Mouse (Mus musculus) MEL (cell line): ENCODE results near the gene Ccdc146. TPM values are rescaled to one million over a fixed set of nuclear protein-coding genes. Genes with fewer than 3 reads are reported as not detected.

Experiments used
- DNase-seq: peaks from one replicate; pipeline ENCODE4 v3.0.0; 2011; ENCODE audit warnings: low read depth, low spot score
- H3K27ac ChIP-seq: 2 replicates; pipeline ENCODE4 v1.5.1; 2012; ENCODE audit warnings: low read depth, mild to moderate bottlenecking, control low read depth, low read length, moderate library complexity; ENCODE audit not compliant: control insufficient read depth
- H3K27me3 ChIP-seq, 2 experiments: fragments of 150-350 bp in 1 of 2; sonication (generic) in 1 of 2; 2 replicates each; pipeline ENCODE4 v1.6.1; 2012; ENCODE audit warnings: low read length in 2 of 2, mild to moderate bottlenecking in 2 of 2, improper control_type of control experiment in 1 of 2, moderate library complexity in 1 of 2; ENCODE audit not compliant: insufficient read depth in 2 of 2, control insufficient read depth in 1 of 2
- H3K36me3 ChIP-seq, 2 experiments: 2 replicates each; pipeline ENCODE4 v1.6.1; 2012 to 2014; ENCODE audit warnings: low read length in 2 of 2, improper control_type of control experiment in 1 of 2, inconsistent platforms in 1 of 2, mild to moderate bottlenecking in 1 of 2; ENCODE audit not compliant: insufficient read depth in 2 of 2, control insufficient read depth in 1 of 2
- H3K4me1 ChIP-seq, 2 experiments: fragments of 150-350 bp in 1 of 2; sonication (generic) in 1 of 2; 2 replicates each; pipeline ENCODE4 v1.6.1; 2012; ENCODE audit warnings: low read length in 2 of 2, improper control_type of control experiment in 1 of 2, mild to moderate bottlenecking in 1 of 2; ENCODE audit not compliant: insufficient read depth in 2 of 2, control insufficient read depth in 1 of 2
- H3K4me3 ChIP-seq, 2 experiments: fragments of 150-350 bp in 1 of 2; sonication (generic) in 1 of 2; 2 replicates each; pipeline ENCODE4 v1.5.1; 2012; ENCODE audit warnings: low read depth in 2 of 2, low read length in 2 of 2, mild to moderate bottlenecking in 2 of 2, moderate library complexity in 2 of 2, control low read depth in 1 of 2, improper control_type of control experiment in 1 of 2; ENCODE audit not compliant: control insufficient read depth in 1 of 2, insufficient read depth in 1 of 2
- H3K79me2 ChIP-seq: 2 replicates; pipeline ENCODE4 v1.6.1; 2012; ENCODE audit warnings: mild to moderate bottlenecking, low read length, moderate library complexity; ENCODE audit not compliant: control insufficient read depth, poor library complexity, insufficient read depth
- H3K9ac ChIP-seq: 2 replicates; pipeline ENCODE4 v1.6.1; 2012; ENCODE audit warnings: low read depth, mild to moderate bottlenecking, control low read depth, low read length, moderate library complexity; ENCODE audit not compliant: control insufficient read depth, poor library complexity, severe bottlenecking
- H3K9me3 ChIP-seq: fragments of 150-350 bp; sonication (generic); replicated peaks from 2 replicates; pipeline ENCODE4 v1.6.1; 2012; ENCODE audit warnings: mild to moderate bottlenecking, low read length, improper control_type of control experiment, moderate library complexity; ENCODE audit not compliant: insufficient read depth
- BHLHE40 ChIP-seq: IDR thresholded peaks from 2 replicates; pipeline ENCODE4 v1.6.1; 2012; ENCODE audit warnings: low read depth, mild to moderate bottlenecking, inconsistent platforms, low read length, improper control_type of control experiment, borderline replicate concordance
- CHD2 ChIP-seq: IDR thresholded peaks from 2 replicates; pipeline ENCODE4 v1.6.1; 2011; ENCODE audit warnings: low read length, improper control_type of control experiment
- CTCF ChIP-seq, 3 experiments: IDR thresholded peaks in 2 of 3; conservative IDR thresholded peaks in 1 of 3; 2 replicates each; pipeline ENCODE4 v1.5.1; 2011 to 2012; ENCODE audit warnings: low read length in 3 of 3, low read depth in 2 of 3, mild to moderate bottlenecking in 2 of 3, improper control_type of control experiment in 1 of 3, inconsistent platforms in 1 of 3, mixed read lengths in 1 of 3, moderate library complexity in 1 of 3; ENCODE audit not compliant: control insufficient read depth in 1 of 3, insufficient read depth in 1 of 3, poor library complexity in 1 of 3, severe bottlenecking in 1 of 3
- E2F4 ChIP-seq: IDR thresholded peaks from 2 replicates; pipeline ENCODE4 v1.6.1; 2011; ENCODE audit warnings: low read depth, low read length, improper control_type of control experiment, borderline replicate concordance
- EP300 ChIP-seq, 2 experiments: IDR thresholded peaks; 2 replicates each; pipeline ENCODE4 v1.6.1; 2011; ENCODE audit warnings: improper control_type of control experiment in 2 of 2, low read length in 2 of 2, low read depth in 1 of 2, mild to moderate bottlenecking in 1 of 2
- GABPA ChIP-seq: IDR thresholded peaks from 2 replicates; pipeline ENCODE4 v1.6.1; 2012; ENCODE audit warnings: low read depth, mild to moderate bottlenecking, inconsistent platforms, low read length, improper control_type of control experiment, moderate library complexity
- GATA1 ChIP-seq: IDR thresholded peaks from 2 replicates; pipeline ENCODE4 v1.6.1; 2011; ENCODE audit warnings: low read depth, low read length, improper control_type of control experiment
- HCFC1 ChIP-seq: IDR thresholded peaks from 2 replicates; pipeline ENCODE4 v1.6.1; 2012; ENCODE audit warnings: low read depth, mild to moderate bottlenecking, inconsistent platforms, low read length, improper control_type of control experiment, moderate library complexity
- JUND ChIP-seq: IDR thresholded peaks from 2 replicates; pipeline ENCODE4 v1.6.1; 2011; ENCODE audit warnings: low read depth, mild to moderate bottlenecking, improper control_type of control experiment, low read length
- MAFK ChIP-seq: IDR thresholded peaks from 2 replicates; pipeline ENCODE4 v1.6.1; 2011; ENCODE audit warnings: low read depth, mild to moderate bottlenecking, low read length, improper control_type of control experiment, borderline replicate concordance
- MEF2A ChIP-seq: IDR thresholded peaks from 2 replicates; pipeline ENCODE4 v1.6.1; 2014; ENCODE audit warnings: low read depth, mild to moderate bottlenecking, inconsistent platforms, low read length, improper control_type of control experiment; ENCODE audit not compliant: poor library complexity, insufficient replicate concordance, severe bottlenecking; ENCODE audit errors: extremely low read depth
- MYB ChIP-seq: IDR thresholded peaks from 2 replicates; pipeline ENCODE4 v1.6.1; 2011; ENCODE audit warnings: mild to moderate bottlenecking, low read depth, low read length, improper control_type of control experiment
- POLR2A ChIP-seq, 2 experiments: IDR thresholded peaks; 2 replicates each; pipeline ENCODE4 v1.6.1; 2011 to 2012; ENCODE audit warnings: low read length in 2 of 2, mild to moderate bottlenecking in 2 of 2, control low read depth in 1 of 2, improper control_type of control experiment in 1 of 2, low read depth in 1 of 2, moderate library complexity in 1 of 2; ENCODE audit not compliant: control insufficient read depth in 1 of 2, insufficient read depth in 1 of 2, poor library complexity in 1 of 2
- POLR2AphosphoS5 ChIP-seq: IDR thresholded peaks from 2 replicates; pipeline ENCODE4 v1.6.1; 2012; ENCODE audit warnings: low read depth, borderline replicate concordance, mild to moderate bottlenecking, inconsistent platforms, low read length, moderate library complexity, mixed read lengths
- RAD21 ChIP-seq: IDR thresholded peaks from 2 replicates; pipeline ENCODE4 v1.6.1; 2011; ENCODE audit warnings: mild to moderate bottlenecking, low read depth, low read length, improper control_type of control experiment
- RCOR1 ChIP-seq: IDR thresholded peaks from 2 replicates; pipeline ENCODE4 v1.6.1; 2012; ENCODE audit warnings: low read depth, mild to moderate bottlenecking, inconsistent platforms, low read length, improper control_type of control experiment
- TBP ChIP-seq: IDR thresholded peaks from 2 replicates; pipeline ENCODE4 v1.8.0; 2011; ENCODE audit warnings: low read depth, low read length, improper control_type of control experiment
- TCF12 ChIP-seq: IDR thresholded peaks from 2 replicates; pipeline ENCODE4 v1.6.1; 2014; ENCODE audit warnings: low read depth, mild to moderate bottlenecking, inconsistent platforms, low read length, improper control_type of control experiment, moderate library complexity
- USF1 ChIP-seq: IDR thresholded peaks from 2 replicates; pipeline ENCODE4 v1.6.1; 2014; ENCODE audit warnings: low read depth, mild to moderate bottlenecking, inconsistent platforms, low read length, improper control_type of control experiment, moderate library complexity
- USF2 ChIP-seq, 2 experiments: IDR thresholded peaks; 2 replicates each; pipeline ENCODE4 v1.6.1; 2011 to 2012; ENCODE audit warnings: improper control_type of control experiment in 2 of 2, low read length in 2 of 2, borderline replicate concordance in 1 of 2, inconsistent platforms in 1 of 2, low read depth in 1 of 2, mild to moderate bottlenecking in 1 of 2; ENCODE audit not compliant: insufficient read depth in 1 of 2
- ZNF384 ChIP-seq: IDR thresholded peaks from 2 replicates; pipeline ENCODE4 v1.6.1; 2012; ENCODE audit warnings: low read depth, mild to moderate bottlenecking, inconsistent platforms, low read length, improper control_type of control experiment
- polyA plus RNA-seq, 2 experiments: library from polyadenylated mRNA; stranded (reverse) in 1 of 2; unstranded in 1 of 2; fragments of >175 nt in 1 of 2; fragments of >200 nt in 1 of 2; gene quantifications; 2 replicates each; pipeline versions ENCODE4 v1.2.1 to v1.2.4; 2012; ENCODE audit warnings: low replicate concordance in 2 of 2, low read depth in 1 of 2; ENCODE audit not compliant: insufficient read length in 2 of 2, insufficient read depth in 1 of 2, missing spikeins in 1 of 2
- total RNA-seq: library from RNA; depleted of rRNA; stranded (reverse); fragments of 300-350 nt; gene quantifications from 2 replicates; pipeline ENCODE4 v1.2.3, GENCODE M21; 2012

The Ccdc146 gene
- total and polyA plus RNA-seq, 3 experiments = 0.35 to 0.45 TPM; not detected in 1

GRCm38 (mm10) chr5:21467387-21467786 is 42.9 kb upstream of the Ccdc146 start:
- no peak for DNase-seq
- no peak for TF ChIP-seq TCF12
- TF ChIP-seq USF2 (IDR thresholded peaks at IDR 0.05; ENCODE audit: borderline replicate concordance in 1 of 2, insufficient read depth in 1 of 2, low read depth in 1 of 2, low read length in 2 of 2) = no peak
- no peak for TF ChIP-seq HCFC1
- TF ChIP-seq USF1 = no peak
- no peak for TF ChIP-seq MAFK

GRCm38 (mm10) chr5:21440833-21441530 is 16.5 kb upstream of the Ccdc146 start:
- no peak overlapping the region for H3K4me3 ChIP-seq
- no peaks in the 10 kb centered on the region for H3K9me3 ChIP-seq
- TF ChIP-seq GATA1 (no peak), POLR2A (IDR thresholded peaks at IDR 0.05; ENCODE audit: control insufficient read depth in 1 of 2, insufficient read depth in 1 of 2, low read depth in 1 of 2, low read length in 2 of 2, poor library complexity in 1 of 2) (no peak), MEF2A (no peak), JUND (no peak), ZNF384 (no peak), BHLHE40 (no peak), USF2 (IDR thresholded peaks at IDR 0.05; ENCODE audit: borderline replicate concordance in 1 of 2, insufficient read depth in 1 of 2, low read depth in 1 of 2, low read length in 2 of 2) (no peak), E2F4 (no peak), CTCF (IDR thresholded peaks at IDR 0.05 in 2 of 3, conservative IDR thresholded peaks at IDR 0.05 in 1 of 3; ENCODE audit: control insufficient read depth in 1 of 3, insufficient read depth in 1 of 3, low read depth in 2 of 3, low read length in 3 of 3, poor library complexity in 1 of 3, severe bottlenecking in 1 of 3) (no peak), CHD2 (no peak), MYB (no peak), USF1 (no peak), RCOR1 (no peak), EP300 (IDR thresholded peaks at IDR 0.05; ENCODE audit: low read depth in 1 of 2, low read length in 2 of 2) (no peak), TBP (no peak), RAD21 (no peak), GABPA (no peak), POLR2AphosphoS5 (no peak)
- TF ChIP-seq, all 39 proteins: peak for 0
- H3K79me2 ChIP-seq = no peaks in the 10 kb centered on the region
- H3K9ac ChIP-seq = no peak overlapping the region
- no peak for DNase-seq
- no peaks in the 10 kb centered on the region for H3K27me3 ChIP-seq
- no peaks in the 10 kb centered on the region for H3K4me1 ChIP-seq
- H3K36me3 ChIP-seq = peaks cover 0 to 7% of the 10 kb centered on the region in 2 experiments; a peak in 2 of 4 replicates
- H3K27ac ChIP-seq = no peak overlapping the region

More at GRCm38 (mm10) chr5:21467387-21467786, 42.9 kb upstream of the Ccdc146 start:
- Histone ChIP-seq H3K27ac (no peak overlapping the region), H3K79me2 (no peaks in the 10 kb centered on the region), H3K9me3 (no peaks in the 10 kb centered on the region), H3K27me3 (no peaks in the 10 kb centered on the region), H3K4me1 (no peaks in the 10 kb centered on the region), H3K9ac (no peak overlapping the region), H3K4me3 (no peak overlapping the region), H3K36me3 (peaks cover 0 to 6% of the 10 kb centered on the region in 2 experiments; a peak in 2 of 4 replicates)
